Mouse (Mus musculus) stomach, embryonic 14.5 days (tissue): ENCODE measurements around the gene Gm11172. TPM values are rescaled to one million over a fixed set of nuclear protein-coding genes. Genes with fewer than 3 reads are reported as not detected.
"Not testable (repeated sequence)": the region's sequence is repeated elsewhere in the genome, so short reads cannot be mapped to it uniquely, and the experiment has no call there.

Source experiments
- ATAC-seq: fragments of 200-750 bp; cut with Nextera tagmentation; 2 replicates; pipeline ENCODE4 v1.8.0; 2017; ENCODE audit warnings: low read depth, moderate TSS enrichment; ENCODE audit not compliant: insufficient number of reproducible peaks, insufficient read depth, low FRiP score
- H3K27ac ChIP-seq: fragments of 300-500 bp; sonication (generic); 2 replicates; pipeline ENCODE4 v1.5.1; 2014; ENCODE audit warnings: mild to moderate bottlenecking, low read length, moderate library complexity, mixed read lengths
- H3K27me3 ChIP-seq: fragments of 300-500 bp; sonication (generic); 2 replicates; pipeline ENCODE4 v1.6.1; 2014; ENCODE audit warnings: low read length, control low read depth, mixed read lengths; ENCODE audit not compliant: control insufficient read depth, insufficient read depth
- H3K36me3 ChIP-seq: fragments of 300-500 bp; sonication (generic); 2 replicates; pipeline ENCODE4 v1.6.1; 2014; ENCODE audit warnings: mild to moderate bottlenecking, control low read depth, low read length, moderate library complexity, mixed read lengths; ENCODE audit not compliant: control insufficient read depth, insufficient read depth
- H3K4me1 ChIP-seq: fragments of 300-500 bp; sonication (generic); 2 replicates; pipeline ENCODE4 v1.6.1; 2014; ENCODE audit warnings: low read length, control low read depth, mixed read lengths; ENCODE audit not compliant: control insufficient read depth, insufficient read depth
- H3K4me2 ChIP-seq: fragments of 300-500 bp; sonication (generic); replicated peaks from 2 replicates; pipeline ENCODE4 v1.6.1; 2014; ENCODE audit warnings: low read depth, low read length, control low read depth
- H3K4me3 ChIP-seq: fragments of 300-500 bp; sonication (generic); 2 replicates; pipeline ENCODE4 v1.5.1; 2014; ENCODE audit warnings: low read depth, low read length, control low read depth
- H3K9ac ChIP-seq: fragments of 300-500 bp; sonication (generic); replicated peaks from 2 replicates; pipeline ENCODE4 v1.6.1; 2014; ENCODE audit warnings: low read depth, mild to moderate bottlenecking, control low read depth, low read length, moderate library complexity, mixed read lengths
- H3K9me3 ChIP-seq: fragments of 300-500 bp; sonication (generic); 2 replicates; pipeline ENCODE4 v1.6.1; 2016; ENCODE audit warnings: low read depth, low read length, control low read depth; ENCODE audit not compliant: control insufficient read depth
- WGBS: fragments of 180-500 bp; shearing (Covaris S2); extraction: QIAGEN DNeasy Blood & Tissue Kit; methylation state at CpG from one replicate; pipeline ENCODE4 v1.1.7; 2014; 5-methylcytosine and 5-hydroxymethylcytosine counted together
- polyA plus RNA-seq: library from polyadenylated mRNA; unstranded; fragments of >200 nt; fragmentation: Nextera tagmentation; extraction: Ambion mirVana; gene quantifications from 2 replicates; pipeline ENCODE4 v1.2.1, GENCODE M21; 2014

Gm11172 gene
- polyA plus RNA-seq, 1 experiment from 2014 or later, result not detected

DNA sequence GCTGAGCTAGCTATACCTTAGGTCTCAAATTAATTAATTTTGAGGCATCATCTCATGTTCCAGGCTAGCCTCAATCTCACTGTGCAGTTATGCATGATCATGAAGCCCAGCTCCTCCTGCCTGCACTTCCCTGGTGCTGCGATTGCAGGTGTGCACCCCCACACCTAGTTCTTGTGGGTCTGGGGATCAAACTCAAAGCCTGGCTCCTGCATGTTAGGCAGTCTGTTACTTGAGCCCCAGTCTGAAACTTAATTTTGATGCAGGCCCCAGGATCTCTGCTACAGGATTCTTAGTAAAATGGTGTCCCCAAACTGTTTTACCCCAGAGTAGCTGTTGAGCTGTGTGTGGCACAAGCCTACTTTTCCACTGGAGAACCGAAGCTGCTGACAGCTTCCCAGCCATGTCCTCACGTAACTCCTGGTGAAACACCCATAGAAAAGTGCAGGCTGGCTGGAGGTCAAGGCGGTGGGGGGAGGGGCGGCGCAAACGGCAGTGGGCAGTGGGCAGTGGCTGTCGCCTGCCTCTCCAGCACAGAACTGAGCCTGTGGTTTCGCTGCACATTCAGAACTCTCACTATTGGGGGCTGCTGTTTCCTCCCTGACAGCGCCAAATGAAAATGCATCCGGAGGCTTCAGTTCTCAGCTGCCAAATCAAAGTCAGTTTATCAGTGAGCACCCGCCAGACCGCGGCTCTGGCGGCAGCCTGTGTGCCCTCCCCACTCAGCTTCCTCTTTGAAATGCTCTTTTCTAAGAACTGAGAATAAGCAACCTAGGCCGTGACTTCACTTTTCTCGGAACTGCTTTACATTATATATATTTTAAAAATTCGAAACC is 31.0 kb downstream of the Gm11172 start:
- H3K4me1 ChIP-seq, result peaks cover 10% of the 10 kb centered on the region; the same call in 1 of the 2 replicates
- no peak; the same call in 1 of the 2 replicates for ATAC-seq
- no peak overlapping the region for H3K9ac ChIP-seq
- no peaks in the 10 kb centered on the region for H3K27me3 ChIP-seq
- H3K4me3 ChIP-seq, result no peak overlapping the region; the same call in 1 of the 2 replicates
- H3K4me2 ChIP-seq, result peak overlapping the region; percentile 21
- no peak overlapping the region; the same call in 1 of the 2 replicates for H3K27ac ChIP-seq
- WGBS, result 11% methylated on average over 18 of the region's 18 CpGs
- no peaks in the 10 kb centered on the region for H3K9me3 ChIP-seq
- H3K36me3 ChIP-seq, result no peaks in the 10 kb centered on the region

DNA sequence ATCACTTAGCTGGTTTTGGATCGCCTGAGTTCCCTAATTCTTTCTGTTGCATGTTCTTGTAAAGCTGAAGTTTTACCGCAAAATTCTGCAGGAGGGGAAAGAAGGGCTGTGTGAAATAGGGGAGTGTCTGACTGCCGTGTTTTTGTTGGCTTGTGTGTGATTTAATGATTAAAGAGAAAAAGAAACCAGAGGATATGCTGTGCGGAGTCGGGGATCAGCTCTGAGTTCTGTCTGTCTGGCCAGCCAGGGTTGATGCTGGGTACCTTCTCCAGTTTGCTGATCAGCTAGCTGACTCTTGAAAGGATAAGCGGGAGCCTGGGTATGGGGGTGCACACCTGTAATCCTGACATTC is 31.6 kb downstream of the Gm11172 start:
- Histone ChIP-seq H3K4me2 (peak overlapping the region; percentile 21), H3K27ac (no peak overlapping the region; the same call in 1 of the 2 replicates), H3K4me1 (peaks cover 16% of the 10 kb centered on the region; the same call in 1 of the 2 replicates), H3K36me3 (no peaks in the 10 kb centered on the region), H3K9me3 (no peaks in the 10 kb centered on the region), H3K9ac (no peak overlapping the region), H3K27me3 (no peaks in the 10 kb centered on the region), H3K4me3 (no peak overlapping the region)
- no peak for ATAC-seq
- WGBS, result 41% methylated on average over 6 of the region's 6 CpGs

DNA sequence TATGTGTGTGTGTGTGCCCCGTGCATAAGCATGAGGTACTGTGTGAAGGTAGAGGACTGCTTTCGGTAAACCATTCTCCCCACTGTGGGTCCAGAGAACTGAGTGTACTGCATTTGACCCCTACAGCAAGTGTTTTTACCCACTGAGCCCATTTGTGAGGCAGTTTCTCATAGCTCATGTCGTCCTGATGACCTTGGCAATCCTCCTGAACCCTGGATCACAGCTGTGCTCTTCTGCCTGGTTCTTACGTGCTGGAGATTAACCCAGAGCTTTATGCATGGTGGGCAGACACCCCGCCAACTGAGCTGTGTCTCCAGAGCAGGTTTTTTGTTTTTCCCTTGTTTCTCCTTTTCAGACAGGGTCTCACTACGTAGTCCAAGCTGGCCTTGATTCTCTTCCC is 33.2 kb downstream of the Gm11172 start:
- Histone ChIP-seq H3K27ac (no peak overlapping the region), H3K9me3 (no peaks in the 10 kb centered on the region), H3K4me2 (no peak overlapping the region), H3K27me3 (no peaks in the 10 kb centered on the region), H3K9ac (no peak overlapping the region), H3K36me3 (no peaks in the 10 kb centered on the region), H3K4me1 (peaks cover 16% of the 10 kb centered on the region; the same call in 1 of the 2 replicates), H3K4me3 (no peak overlapping the region)
- no peak for ATAC-seq
- WGBS, result 71% methylated on average over 6 of the region's 6 CpGs

DNA sequence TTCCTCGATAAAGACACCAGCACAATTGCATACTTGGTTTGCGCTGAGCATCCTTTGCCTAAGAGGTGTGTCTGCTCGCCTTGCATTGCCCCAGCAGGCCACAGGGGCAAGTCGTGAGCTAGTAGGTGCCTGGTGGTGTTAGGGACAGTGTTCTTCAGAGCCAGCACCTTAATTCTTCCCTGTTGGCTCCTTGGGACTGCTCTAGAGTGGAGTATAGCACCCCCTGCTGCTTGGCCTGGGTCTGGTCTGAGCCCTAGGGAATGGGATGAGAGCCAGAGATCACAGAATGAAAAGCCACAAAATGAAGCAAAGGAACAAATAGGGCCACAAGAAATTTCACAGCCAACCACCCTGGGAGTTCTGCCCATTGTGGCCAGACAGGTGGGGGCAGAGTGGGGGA is 33.8 kb downstream of the Gm11172 start:
- H3K9me3 ChIP-seq, result no peaks in the 10 kb centered on the region
- H3K9ac ChIP-seq, result no peak overlapping the region
- H3K4me3 ChIP-seq, result no peak overlapping the region
- no peaks in the 10 kb centered on the region for H3K27me3 ChIP-seq
- ATAC-seq, result peak; percentile 57; the same call in 1 of the 2 replicates
- H3K36me3 ChIP-seq, result no peaks in the 10 kb centered on the region
- no peak overlapping the region for H3K27ac ChIP-seq
- WGBS, result 57% methylated on average over 4 of the region's 4 CpGs
- no peak overlapping the region for H3K4me2 ChIP-seq
- peaks cover 16% of the 10 kb centered on the region; the same call in 1 of the 2 replicates for H3K4me1 ChIP-seq

DNA sequence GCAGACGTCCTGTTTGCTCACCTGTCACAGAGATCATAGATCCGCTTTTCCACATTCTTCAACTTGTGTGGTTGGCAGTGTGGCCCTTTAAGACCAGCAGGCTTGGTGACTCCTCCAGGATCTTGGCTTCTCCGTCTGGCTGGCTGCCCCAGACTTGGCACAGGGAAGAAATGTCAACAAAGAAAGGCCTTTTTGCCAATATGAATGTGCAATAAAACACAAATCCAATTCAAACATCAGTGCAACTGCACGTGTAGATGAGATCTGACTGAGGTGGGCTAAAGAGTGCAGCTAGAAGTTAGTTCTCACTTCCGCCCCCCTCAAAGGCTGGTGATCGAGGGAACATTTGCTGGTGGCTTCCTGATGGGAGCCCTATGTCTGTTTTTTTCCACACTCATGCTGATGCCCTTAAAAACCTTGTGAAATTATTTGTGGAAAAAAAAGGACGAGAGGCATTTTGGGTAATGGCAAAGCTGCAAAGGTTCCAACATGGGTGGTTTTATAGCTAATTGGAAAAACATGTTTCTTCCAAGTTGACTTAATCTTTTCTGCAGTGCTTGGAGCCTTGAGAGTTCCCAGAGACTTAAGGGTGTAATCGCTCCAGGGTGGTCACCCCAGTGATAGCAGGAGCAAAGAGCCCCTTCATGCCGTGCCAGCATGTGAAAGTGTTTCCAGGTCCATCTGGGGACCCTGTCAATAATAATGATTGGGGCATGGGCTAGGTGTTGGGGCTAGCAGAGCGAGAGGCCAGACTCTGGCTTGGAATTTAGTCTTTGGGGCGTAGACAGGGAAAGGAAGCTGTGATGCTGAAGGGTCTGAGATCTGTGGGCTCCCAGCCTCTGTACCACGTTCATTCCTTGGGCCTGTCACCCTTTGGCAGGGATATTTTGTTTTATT is 37.5 kb downstream of the Gm11172 start:
- peak; percentile 54 for ATAC-seq
- Histone ChIP-seq H3K4me1 (0 out of 2 replicates have a peak, but pooled peaks cover 5% of the 10 kb centered on the region), H3K9me3 (no peaks in the 10 kb centered on the region), H3K27me3 (no peaks in the 10 kb centered on the region), H3K4me3 (no peak overlapping the region), H3K4me2 (no peak overlapping the region), H3K9ac (no peak overlapping the region), H3K36me3 (no peaks in the 10 kb centered on the region), H3K27ac (0 out of 2 replicates have a peak overlapping the region, but pooled peaks have one; percentile 1)
- WGBS, result 49% methylated on average over 12 of the region's 12 CpGs

DNA sequence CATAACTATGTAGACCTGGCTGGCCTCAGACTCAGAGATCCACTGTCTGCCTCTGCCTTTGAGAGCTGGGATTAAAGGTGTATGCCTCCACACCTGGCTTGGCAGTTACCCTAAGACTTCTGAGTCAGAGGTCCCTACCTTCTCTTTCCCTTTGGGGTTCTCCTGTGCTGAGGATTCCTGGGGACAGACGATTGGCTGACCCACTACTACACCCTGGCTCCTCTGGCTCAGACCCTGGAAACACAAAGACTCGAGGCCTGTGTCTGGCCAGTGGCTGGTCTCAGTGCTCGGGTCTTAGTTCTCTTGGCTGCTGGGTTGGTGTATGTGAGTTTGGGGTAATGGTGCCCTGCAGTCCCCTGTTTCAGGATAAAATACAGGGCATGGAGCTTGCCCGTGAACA is 38.2 kb downstream of the Gm11172 start:
- Histone ChIP-seq H3K4me2 (no peak overlapping the region), H3K27me3 (no peaks in the 10 kb centered on the region), H3K4me1 (0 out of 2 replicates have a peak, but pooled peaks cover 5% of the 10 kb centered on the region), H3K36me3 (no peaks in the 10 kb centered on the region), H3K9me3 (no peaks in the 10 kb centered on the region), H3K4me3 (no peak overlapping the region), H3K9ac (no peak overlapping the region), H3K27ac (no peak overlapping the region)
- WGBS, result 61% methylated on average over 4 of the region's 4 CpGs
- ATAC-seq, result no peak

DNA sequence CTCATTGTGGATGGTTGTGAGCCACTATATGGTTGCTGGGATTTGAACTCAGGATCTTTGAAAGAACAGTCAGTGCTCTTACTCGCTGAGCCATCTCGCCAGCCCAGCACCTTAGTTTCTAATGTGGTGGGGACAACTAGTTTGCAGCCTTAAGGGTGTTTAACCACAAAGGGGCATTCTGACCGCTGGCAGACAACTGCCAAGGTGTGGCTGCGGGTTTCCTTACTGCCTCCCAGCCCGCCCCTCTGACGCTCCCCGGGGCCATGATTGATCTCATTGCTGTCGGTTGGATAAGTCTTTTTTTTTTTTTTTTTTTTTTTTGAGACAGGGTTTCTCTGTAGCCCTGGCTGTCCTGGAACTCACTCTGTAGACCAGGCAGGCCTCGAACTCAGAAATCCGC is 39.5 kb downstream of the Gm11172 start:
- WGBS, result 87% methylated on average over 10 of the region's 10 CpGs
- not testable (repeated sequence) for H3K36me3 ChIP-seq, H3K27ac ChIP-seq, H3K4me1 ChIP-seq, H3K4me2 ChIP-seq, H3K4me3 ChIP-seq, H3K9me3 ChIP-seq, H3K9ac ChIP-seq, ATAC-seq, H3K27me3 ChIP-seq

DNA sequence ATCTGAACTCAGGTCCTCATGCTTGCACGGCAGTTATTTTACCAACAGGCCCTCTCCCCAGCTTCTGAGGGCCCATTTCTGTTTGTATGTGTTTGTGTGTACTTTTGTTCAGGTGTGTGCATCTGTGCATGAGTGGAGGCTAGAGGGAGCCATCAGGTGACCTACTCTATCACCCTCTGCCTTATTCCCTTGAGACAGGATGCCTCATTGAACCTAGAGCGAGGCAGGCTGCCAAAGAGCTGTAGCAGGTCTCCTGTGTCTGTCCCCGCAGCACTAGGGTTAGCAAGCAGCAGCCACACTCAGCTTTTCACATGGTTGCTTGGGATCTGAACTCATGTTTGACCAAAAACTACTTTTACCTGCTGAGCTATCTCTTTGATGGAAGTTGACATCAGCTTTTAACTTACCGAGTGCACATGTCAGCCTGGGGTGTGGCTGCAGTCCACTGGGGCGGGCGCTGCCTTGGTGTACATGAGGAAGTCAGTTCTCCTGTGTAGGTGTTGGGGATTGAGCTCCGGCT is 47.1 kb downstream of the Gm11172 start:
- H3K4me1 ChIP-seq, result no peaks in the 10 kb centered on the region
- no peak overlapping the region for H3K4me3 ChIP-seq
- WGBS, result 86% methylated on average over 7 of the region's 7 CpGs
- H3K9ac ChIP-seq, result no peak overlapping the region
- no peaks in the 10 kb centered on the region for H3K9me3 ChIP-seq
- no peaks in the 10 kb centered on the region for H3K36me3 ChIP-seq
- no peak overlapping the region for H3K27ac ChIP-seq
- H3K4me2 ChIP-seq, result no peak overlapping the region
- ATAC-seq, result no peak
- H3K27me3 ChIP-seq, result no peaks in the 10 kb centered on the region
